Mouse (Mus musculus) spleen, postnatal 14 days (tissue): Measurements from ENCODE around the gene Pde2a.

Experiments used
- DNase-seq, 2 experiments: peaks; one replicate each; pipeline ENCODE4 v3.0.0; 2021 to 2022; ENCODE audit warnings: low spot score in 2 of 2

Pde2a gene

DNA sequence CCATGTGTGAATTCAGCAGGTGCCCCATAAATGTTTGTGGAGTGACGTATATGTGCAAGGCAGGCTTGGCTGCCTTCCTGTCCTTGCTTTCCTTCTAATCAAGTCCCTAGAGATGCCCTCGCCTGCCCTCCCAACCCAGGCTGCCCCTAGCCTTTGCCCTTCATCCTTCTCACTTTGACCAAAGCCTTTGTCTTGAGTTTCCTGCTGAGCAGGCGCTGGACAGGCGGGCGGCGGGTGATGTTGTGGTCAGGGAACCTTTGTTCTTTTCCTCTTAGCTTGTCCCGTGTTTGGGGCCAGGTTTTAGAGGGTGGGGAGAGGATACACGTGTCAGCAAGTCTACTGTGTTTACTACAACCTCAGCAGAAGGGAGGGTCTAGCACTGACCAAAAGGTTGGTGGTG is 32.2 kb downstream of the Pde2a start:
- no peak for DNase-seq

DNA sequence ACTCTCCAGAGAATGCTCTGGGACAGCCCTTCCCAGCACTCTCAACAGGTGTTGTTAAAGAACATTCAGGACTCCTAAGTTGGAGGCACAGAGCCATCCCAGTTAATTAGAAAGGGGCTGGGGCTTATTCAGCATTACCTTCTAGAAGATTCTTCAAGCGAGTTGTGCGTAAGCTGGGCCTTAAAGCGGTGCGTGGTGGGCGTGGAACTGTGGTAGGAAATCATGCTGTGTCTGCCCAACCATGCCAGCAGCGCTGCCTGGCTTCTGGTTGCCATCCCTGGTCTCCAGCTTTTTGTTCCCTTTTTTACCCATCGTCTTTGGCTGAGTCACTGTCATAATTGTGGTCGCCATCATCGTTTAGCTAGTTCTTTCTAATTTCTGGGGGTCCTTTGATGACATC is 33.0 kb downstream of the Pde2a start:
- no peak for DNase-seq

DNA sequence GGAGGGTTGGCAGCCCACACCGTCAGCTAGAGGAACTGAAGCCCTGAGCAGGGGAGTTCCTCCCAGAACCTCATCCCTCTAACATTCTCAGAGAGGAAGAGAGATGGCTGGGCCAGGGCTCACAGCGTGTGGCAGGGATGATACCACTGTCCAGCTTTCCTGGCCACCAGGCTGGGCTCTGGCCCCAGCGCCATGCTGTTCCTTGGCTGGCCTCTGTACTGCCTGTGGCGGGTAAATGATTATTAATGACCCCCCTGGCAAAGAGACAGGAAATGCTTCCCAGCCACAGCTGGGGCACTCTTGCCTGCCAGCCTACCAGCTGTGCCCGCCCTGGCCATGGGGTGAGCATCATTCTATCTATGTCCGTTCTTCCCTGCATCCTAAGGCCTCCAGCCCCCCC is 33.6 kb downstream of the Pde2a start:
- no peak for DNase-seq

DNA sequence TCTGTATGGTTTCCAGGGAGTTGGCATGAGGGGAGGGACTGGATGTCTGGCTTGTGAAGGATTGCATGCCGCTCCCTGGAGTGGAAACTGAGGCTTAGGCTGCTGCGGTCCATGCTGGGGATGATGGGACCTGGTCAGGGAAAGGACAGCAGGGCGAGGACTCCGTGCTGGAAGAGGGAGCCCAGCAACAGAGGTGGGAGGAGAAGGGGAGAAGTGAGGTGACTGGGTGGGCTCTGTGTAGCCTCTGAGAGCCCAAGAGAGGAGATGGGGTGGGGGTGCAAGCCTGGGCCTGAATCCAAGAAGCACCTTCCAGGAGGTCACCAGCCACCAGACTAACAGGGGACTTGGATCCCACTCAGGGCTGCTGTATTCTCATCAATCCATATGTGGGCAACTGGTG is 34.8 kb downstream of the Pde2a start:
- no peak for DNase-seq

DNA sequence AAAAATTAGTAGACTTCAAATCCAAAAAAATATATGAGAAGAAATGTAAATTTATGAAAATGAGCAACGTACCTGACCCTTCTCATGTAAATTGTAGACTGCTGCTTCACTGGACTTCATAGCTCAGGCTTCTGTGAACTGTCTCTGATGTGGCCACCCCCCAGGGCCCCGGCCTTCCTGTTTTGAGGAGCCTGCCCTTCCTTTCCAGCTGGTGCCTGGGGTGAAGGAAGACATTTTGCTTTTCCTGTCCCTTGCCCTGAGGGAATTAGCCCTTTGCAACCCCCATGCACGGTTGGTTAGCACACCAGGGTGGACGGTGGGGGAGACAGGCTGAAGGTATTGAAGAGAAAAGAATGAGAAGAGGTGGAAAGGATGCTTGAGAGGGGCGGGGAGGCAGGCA is 35.3 kb downstream of the Pde2a start:
- no peak for DNase-seq

DNA sequence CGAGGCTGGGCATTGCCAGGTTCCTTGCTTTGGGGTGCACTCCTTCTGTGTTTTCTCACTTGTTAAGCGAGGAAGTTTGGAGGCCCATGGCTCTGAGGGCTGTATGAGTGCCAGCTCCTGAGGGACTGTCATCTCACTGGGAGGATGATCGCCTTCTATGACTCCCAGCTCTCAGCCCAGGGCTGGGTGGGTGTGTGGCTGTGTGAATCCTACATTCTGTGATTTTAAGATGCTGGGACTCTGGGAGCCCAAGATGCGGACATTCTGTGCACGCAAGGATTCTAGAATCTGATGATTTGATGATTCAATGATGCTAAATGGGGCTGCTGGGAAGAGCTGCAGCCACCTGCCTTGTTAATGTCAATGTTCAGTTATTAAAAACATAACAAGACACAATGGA is 35.8 kb downstream of the Pde2a start:
- DNase-seq = no peak

DNA sequence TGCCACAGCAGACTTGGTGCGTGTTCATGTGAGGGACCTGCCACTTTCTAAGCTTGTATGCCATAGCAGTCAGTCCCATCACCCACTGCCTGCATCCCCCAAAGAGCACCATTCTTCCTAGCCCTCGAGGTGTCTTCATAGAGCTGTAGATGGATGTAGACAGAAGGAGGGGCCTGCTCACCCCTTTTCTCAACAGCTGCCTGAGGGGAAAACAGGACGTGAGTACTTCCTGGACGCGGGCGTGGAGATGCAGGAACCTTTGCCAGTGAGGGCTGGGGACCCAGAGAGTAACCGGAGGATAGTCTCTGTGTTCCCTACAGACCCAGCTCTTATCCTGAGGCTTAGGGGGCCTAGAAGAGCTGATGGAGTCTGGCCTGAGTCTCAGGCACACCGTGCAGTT is 36.3 kb downstream of the Pde2a start:
- no peak for DNase-seq

DNA sequence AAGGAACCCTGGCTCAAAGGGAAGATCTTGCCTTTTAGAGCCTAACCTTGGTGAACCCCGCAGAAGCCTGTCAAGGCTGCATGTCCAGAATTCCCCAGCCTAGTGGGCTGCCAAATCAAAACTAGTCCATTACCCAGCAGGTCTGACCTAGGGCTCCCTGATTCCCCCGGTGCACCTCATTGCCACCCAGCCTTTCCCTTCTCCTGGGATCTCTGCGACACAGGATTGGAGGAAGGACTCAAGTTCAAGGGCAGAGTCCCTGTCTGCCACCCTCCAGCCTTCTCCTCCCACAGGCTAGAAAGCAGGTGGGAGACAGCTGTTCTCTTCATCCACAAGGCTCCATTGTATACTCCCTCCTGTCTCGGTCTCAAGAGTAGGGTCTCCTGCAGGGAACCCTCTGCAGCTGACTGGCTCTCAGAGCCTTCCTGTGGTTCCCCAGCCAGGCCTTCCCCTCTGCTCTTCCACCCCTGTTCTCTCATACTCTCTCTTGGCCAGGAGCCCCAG is 36.8 kb downstream of the Pde2a start:
- no peak for DNase-seq

DNA sequence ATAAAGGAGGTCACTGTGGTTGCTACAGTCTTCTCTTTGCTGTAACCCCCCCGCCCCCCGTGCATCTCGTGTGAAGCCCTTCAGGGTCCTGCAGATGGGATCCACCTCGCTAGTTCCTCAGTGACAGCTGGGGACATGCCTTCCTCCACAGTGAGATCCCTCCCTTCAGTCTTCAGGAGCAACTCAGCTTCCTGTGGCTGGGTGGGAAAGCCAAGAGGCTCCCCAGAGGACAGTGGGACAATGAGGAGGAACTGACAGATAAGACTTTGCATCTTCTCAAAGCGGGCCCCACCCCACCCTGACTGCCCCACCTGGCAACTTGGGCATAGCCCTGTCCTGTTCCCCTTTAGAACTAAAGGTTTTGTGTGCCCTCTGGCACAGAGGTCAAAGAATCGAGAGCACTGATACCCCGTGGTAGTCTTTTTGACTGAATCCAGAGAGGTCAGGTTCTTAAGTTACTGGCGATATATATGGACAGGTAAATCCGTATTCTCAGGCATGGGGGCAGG is 37.9 kb downstream of the Pde2a start:
- DNase-seq = no peak

DNA sequence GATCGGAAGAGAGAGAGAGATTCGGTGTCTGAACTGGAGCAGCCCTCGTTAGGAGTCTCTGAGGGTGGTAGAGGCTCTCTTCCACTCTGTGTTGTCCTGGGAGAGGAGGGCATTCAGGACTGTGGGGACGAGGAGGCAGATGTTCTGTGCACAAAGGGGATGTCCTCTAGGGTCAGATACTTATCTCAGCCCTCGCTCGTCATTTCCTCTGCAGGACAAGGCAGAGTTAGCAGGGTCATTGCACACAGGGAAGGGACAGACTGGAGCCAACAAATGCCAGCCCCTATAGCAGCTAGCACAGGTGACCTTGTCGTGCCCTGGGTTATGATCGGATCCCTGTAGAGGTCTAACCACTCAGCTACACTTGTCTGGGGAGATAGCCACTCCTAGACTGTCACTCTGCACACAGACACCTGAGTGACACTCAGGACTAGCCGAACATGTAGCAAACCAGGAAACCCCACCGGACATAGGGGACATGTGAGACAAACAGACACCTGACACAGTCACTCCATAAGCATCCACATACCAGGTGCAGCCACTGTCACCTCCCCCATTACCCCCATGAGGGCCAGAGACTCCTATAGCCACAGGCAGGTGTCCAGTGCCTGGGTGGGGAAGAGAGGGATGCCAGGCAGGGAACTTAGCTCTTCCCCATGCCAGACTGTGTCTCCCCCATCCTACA is 38.6 kb downstream of the Pde2a start:
- no peak for DNase-seq

DNA sequence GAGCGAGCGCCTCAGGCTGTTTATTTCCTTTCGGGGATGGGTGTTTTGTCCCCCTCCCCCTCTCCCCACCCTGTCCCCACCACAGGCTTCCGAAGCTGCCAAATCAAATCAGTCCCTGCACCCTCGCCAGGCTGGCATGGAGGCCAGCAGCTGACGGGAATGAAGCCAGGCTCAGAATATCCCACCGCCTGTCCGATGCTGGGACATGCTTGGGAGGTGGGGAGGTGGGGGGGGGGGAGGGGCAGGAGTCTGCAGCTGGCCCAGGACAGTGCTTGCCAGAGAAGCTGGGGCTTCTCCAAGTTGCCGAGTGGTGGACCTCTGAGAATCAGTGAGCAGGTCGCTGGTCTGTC is 39.1 kb downstream of the Pde2a start:
- DNase-seq = no peak

DNA sequence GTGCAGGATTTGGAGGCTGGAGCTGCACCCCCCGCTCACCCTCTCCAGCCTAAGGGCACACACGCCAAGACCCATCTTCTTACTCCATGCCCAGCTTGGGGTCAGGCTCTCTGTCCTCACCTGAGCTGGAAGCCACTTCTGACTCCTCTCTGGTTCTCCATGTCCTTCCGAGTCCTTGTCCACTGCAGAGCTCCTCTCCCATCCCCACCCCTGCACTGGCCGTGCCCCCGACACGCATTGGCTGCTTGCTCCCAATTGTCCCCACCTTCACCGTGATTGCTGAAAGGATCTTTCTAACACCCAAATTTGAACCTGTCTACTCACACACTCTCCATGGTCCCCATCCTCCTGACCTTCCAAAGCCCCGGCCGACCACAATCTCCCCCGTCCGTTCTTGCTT is 40.1 kb downstream of the Pde2a start:
- DNase-seq = no peak

DNA sequence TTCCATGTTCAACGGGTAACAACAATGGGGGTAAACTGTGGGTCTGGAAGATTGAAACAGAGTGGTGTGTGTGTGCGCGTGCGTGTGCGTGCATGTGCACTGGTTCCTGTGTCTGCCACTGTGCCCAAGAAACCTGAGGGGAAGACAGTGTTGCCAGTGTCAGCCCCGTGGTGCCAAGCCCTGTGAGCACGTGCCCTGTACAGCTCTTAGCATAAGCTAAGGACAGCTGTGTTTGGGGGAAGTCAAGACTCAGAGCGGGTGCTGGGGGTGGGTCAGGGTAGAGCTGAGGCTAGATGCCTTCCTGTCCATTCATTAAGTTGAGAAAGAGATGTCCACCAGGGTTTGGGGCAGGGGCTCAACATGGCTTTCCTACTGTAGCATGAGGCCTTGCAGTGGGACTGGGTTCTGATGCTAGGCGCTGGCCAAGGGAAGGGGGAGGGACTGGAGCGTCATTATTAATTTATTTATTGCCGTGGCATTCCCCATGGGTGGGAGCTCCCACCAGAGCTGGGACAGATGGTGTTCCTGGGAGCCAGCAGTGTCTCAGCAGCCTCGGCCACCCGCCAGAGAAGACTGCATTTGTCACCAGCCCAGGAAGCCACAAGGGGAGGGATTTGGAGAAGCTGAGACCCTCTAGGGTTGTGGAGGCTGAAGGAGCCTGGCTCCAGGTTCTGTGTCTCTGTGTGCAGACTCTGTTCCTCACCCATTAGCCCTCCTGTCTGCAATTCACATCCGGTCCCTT is 41.0 kb downstream of the Pde2a start:
- no peak for DNase-seq

DNA sequence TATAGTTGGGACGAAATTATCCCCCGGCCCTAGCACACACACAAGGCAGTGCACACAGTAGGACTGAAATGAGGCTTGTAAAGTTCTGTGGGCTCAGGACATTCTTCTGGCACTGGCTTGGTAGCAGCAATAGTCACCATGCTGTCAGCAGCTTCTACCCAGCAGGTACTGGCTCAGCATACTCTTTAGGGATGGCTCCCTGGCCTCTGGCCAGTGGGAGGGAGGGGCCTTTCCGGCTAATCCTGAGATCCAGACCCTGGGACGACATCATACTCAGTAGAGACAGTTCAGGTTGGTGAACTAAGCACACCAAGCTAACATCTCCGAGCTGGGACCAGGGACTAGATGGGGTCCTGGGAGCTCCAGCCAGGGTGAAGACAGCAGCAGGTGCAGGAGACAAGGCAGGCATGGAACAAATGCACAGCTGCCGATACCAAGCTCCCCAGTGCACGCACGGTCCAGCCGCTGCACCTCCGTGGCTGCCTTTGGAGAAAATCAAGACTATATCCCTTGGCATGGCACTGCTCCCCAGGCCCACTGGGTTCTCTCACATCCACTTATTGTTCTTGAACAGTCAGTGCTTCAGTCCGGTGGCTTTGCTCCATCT is 42.3 kb downstream of the Pde2a start:
- DNase-seq = no peak

DNA sequence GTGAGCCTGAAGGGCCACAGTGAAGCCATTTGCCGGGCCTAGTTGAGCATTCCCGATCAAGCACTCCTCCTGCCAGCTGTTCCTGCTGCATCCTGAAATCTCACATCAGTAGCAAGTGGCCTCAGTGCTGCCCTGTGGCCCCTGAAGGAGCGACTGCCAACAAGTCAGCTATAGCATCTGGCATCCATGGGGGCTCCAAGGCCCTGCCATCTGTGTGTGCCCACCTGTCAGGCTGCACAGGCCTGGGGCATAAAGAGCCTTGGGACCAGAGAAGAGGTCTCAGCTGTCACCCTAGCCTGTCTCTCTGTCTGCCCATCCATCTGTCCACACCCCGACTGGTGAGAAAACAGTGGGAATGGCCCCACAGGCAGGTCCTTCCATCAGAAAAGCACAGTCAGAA is 43.4 kb downstream of the Pde2a start:
- no peak for DNase-seq

DNA sequence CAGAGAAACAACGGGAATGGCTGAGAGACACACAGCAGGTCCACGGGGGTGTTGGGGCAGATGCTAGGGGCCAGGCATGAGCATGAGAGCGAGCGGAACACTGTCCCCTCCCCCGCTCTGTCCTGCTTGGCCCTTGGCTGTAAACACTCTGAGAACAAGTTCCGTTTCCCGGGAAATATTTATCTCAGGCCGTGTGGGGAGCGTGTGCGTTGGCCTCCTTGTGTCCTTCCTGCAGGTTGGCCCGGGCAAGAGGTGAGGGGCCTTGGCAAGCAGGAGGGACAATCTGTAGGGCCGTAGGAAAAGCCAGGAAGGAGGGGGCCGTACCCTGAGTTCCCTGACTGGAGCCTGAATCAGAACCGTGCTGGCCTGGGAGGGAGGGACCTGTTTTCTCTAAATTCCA is 43.9 kb downstream of the Pde2a start:
- no peak for DNase-seq

DNA sequence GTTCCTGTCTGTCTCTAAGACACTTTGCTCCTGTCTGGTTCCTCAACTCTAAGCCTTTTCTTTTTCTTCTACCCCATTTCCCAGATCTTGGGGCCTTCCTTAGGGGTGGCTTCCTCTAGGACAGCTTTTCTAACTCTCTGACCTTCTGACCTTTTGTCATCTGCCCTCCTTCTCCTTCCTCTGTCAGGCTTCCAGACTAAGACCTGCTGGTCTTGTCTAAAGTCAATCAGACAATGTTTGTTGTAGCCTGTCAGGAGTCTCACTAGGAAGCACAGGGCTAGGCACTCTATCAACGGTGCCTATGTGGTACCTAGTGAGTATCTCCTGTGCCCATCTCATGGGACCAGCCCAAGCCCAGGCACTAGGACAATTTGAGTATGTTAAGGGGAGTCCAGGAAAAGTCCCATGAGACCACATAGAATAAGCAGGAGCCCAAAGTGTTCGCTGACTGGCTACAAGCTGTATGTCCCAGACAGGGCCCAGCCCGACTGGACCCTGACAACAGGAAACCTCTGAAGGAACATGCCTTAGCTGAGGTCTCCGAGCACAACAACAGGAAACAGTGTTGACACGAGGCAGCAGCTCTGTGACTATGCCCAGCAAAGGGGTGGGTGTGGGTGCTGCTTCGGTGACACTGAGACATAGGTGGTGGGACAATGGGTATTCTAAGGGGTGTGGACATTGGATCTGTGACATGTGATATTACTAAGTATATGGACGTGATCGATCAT is 44.5 kb downstream of the Pde2a start:
- peak in 1 of 2 experiments; percentile 35 for DNase-seq

DNA sequence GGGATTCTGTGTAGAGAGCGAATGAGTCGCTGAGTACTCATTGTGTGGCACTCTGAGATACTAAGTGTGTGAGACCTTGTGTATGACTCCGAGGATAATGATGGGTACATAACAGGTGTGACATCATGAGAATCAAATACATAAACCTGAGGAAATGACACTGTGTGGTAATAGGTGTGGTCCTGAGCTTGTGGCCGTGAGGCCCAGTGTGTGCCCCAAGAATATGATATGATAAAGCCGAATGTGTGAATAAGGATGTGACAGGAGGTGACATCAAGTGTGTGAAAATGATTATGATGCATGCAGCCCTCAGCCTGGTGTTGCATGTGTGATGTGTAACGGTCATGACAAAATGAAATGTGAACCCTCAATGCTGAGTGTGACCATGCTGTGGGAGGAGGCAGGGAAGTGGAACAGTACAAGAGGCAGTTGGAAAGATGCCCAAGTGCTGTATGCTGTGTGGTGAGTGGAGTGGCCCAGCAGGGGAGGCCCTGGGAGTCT is 45.1 kb downstream of the Pde2a start:
- no peak for DNase-seq

DNA sequence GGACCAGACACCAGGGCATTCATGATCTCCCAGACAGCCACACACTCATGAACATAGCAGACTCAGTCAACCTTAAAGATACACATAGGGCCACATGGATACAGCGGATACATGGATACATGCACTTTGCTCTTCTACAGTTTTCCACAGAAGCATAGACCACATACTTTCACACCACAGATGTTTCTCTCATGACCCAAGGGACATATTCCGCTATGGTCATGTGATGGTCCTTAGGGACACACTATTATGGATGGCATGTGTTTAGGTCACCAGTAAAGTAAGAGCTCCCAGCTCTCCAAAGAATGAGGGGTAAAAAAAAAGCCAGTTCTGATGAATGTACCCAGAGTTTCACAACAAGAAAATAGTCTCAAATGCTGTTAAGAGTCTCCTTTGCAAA is 49.9 kb downstream of the Pde2a start:
- no peak for DNase-seq

DNA sequence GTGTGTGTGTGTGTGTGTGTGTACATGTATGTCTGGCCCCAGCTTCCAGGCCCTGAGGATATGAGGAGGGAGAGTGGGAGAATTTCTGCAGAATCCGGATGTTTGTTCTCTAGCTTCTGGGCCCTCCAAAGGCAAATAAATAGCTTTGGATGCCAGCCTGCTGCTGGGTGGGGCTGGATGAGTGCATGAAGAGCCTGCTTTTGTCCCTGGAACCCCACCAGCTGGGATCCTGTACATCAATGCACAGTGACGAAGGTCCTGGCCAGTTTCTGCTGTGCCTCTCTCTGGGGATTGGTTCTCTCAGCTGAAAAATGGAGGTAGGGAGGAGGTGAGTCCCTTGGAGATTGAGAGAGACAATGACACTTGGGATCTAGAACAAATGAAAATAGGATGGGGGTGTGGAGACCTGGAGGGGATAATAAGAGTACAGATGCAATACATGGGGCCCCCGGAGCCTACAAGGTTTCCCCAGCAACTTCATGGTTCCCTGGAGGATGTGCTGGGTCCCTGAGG is 50.5 kb downstream of the Pde2a start:
- no peak for DNase-seq

DNA sequence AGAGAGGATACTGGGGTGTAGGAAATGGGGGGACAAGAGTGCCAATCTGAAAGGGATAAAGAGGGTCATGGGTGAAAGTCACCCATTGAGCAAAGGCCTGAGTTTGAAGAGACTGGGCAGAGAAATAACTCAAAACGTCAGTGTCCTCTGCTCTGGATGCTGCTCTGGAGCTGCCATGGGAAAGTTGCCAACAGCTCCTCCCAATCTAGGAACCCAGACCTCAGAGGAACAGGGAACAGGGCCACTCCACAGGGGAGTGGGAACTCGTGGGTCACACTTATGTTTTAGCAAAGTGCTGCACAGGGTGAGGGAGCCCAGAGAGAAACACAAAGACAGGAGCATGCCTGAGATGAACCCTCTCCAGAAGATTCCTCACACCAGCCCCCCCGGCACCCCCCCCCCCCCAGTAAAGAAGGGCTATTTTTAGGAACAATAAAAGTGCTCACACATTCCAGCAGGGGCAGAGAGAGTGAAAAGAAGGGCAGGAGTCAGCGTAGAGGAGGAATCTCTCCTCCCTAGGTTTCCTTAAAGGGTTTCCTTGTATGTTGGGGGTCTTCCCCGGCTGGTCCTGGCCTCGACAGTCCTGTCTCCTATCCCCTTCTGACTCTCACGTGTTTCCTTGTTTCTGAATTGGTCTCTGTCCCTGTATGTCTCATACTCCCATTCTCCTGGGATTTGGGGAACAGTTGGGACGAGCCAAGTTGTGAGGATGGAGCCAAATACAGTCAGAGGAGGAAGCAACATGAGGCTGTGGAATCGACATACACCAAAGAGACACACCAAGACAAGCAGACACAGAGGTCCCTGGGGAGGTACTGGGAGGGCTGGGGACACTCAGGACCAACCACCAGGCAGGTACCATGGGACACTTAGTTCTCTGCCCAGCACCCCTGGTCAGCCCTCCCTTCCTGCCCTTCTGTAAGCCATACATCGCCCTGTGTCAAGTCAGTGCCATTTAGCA is 51.4 kb downstream of the Pde2a start:
- no peak for DNase-seq
